8 mouse cellular contexts compared by ENCODE assay signal in the genomic region with DNA sequence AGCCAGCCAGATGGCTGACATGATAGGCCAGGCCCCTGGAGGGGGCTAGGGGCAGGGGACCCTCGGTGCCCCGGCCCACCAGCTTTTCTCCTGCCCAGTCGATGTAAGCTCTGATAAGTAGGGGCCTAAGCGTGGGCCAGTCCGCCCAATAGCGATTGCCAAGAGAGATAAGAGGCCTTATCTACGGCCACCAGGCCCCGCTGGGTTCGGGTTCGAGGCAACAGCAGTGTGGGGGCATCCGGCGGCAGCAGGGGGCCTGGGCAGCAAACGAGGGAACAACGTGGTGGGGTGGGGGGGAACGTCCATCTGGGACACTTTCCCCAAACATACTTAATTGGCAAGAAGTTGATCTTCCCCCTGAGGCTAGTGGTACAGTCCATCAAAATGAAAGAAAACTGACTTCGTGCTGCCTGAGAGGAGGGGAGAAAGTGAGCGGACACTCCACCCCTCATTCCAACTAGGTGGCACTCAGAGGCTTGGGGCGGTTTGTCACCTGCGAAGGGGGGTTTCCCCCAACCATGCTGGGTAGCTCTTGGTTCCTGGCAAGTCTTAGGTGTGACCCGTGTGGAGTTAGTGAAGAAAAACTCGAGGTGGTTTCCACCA. TPM values are rescaled to one million over a fixed set of nuclear protein-coding genes. Genes with fewer than 3 reads are reported as not detected.
DNase-seq lines count a peak whose midpoint lies in the region; ATAC-seq and TF ChIP-seq lines count a peak whose summit lies in the region.

No protein-coding gene starts in this region.

- ATAC-seq in G1E (ENCODE audit: extremely low read depth, insufficient number of reproducible peaks, low FRiP score, poor library complexity, severe bottlenecking): peak; percentile 9
- ATAC-seq in forebrain, embryonic 12.5 days (ENCODE audit: low FRiP score): no peak
- no peak for ATAC-seq in midbrain, embryonic 14.5 days (ENCODE audit: low FRiP score, low TSS enrichment)

- H3K9me3 ChIP-seq in G1E (replicated peaks): no peaks in the 10 kb centered on the region
- no peaks in the 10 kb centered on the region for H3K9me3 ChIP-seq in forebrain, embryonic 12.5 days
- no peaks in the 10 kb centered on the region for H3K9me3 ChIP-seq in limb, embryonic 10.5 days (replicated peaks)
- no peaks in the 10 kb centered on the region for H3K9me3 ChIP-seq in midbrain, embryonic 14.5 days (ENCODE audit: control insufficient read depth, low read length)

- TF ChIP-seq CTCF in G1E (IDR thresholded peaks at IDR 0.05; ENCODE audit: low read depth, low read length): no peak

- WGBS in forebrain, embryonic 12.5 days: 4% methylated on average over 21 of the region's 21 CpGs
- 2% methylated on average over 21 of the region's 21 CpGs for WGBS in limb, embryonic 10.5 days
- WGBS in midbrain, embryonic 14.5 days: 3% methylated on average over 21 of the region's 21 CpGs

- H3K27me3 ChIP-seq in G1E (ENCODE audit: insufficient read depth, low read length): peaks cover 11% of the 10 kb centered on the region; the same call in 1 of the 2 replicates
- H3K27me3 ChIP-seq in forebrain, embryonic 12.5 days: peaks cover 71% of the 10 kb centered on the region
- H3K27me3 ChIP-seq in limb, embryonic 10.5 days (ENCODE audit: low read depth, poor library complexity, severe bottlenecking): peaks cover 53% of the 10 kb centered on the region
- 0 out of 2 replicates have a peak, but pooled peaks cover 4% of the 10 kb centered on the region for H3K27me3 ChIP-seq in midbrain, embryonic 14.5 days (ENCODE audit: control insufficient read depth, insufficient read depth, low read length)

- peak overlapping the region; percentile 90 for H3K4me3 ChIP-seq in G1E (ENCODE audit: low read depth, low read length)
- peak overlapping the region; percentile 56 for H3K4me3 ChIP-seq in forebrain, embryonic 12.5 days (replicated peaks)
- peak overlapping the region; percentile 70 for H3K4me3 ChIP-seq in limb, embryonic 10.5 days
- peak overlapping the region; percentile 59 for H3K4me3 ChIP-seq in midbrain, embryonic 14.5 days (replicated peaks; ENCODE audit: low read depth, low read length)

- peak overlapping the region; percentile 98 for H3K4me2 ChIP-seq in forebrain, embryonic 12.5 days
- peak overlapping the region; percentile 98 for H3K4me2 ChIP-seq in midbrain, embryonic 14.5 days (ENCODE audit: low read length)

- H3K36me3 ChIP-seq in G1E (replicated peaks): peaks cover 64% of the 10 kb centered on the region
- H3K36me3 ChIP-seq in forebrain, embryonic 12.5 days (replicated peaks): no peaks in the 10 kb centered on the region
- H3K36me3 ChIP-seq in limb, embryonic 10.5 days: no peaks in the 10 kb centered on the region
- H3K36me3 ChIP-seq in midbrain, embryonic 14.5 days (ENCODE audit: control insufficient read depth, insufficient read depth, low read length): no peaks in the 10 kb centered on the region

- peak overlapping the region; percentile 50; the same call in 1 of the 2 replicates for H3K27ac ChIP-seq in forebrain, embryonic 12.5 days
- H3K27ac ChIP-seq in limb, embryonic 10.5 days: peak overlapping the region; percentile 90
- peak overlapping the region; percentile 65; the same call in 1 of the 2 replicates for H3K27ac ChIP-seq in midbrain, embryonic 14.5 days (replicated peaks; ENCODE audit: low read depth, low read length)

- peak; percentile 31 for DNase-seq in adrenal gland, postnatal 10 days
- DNase-seq in adrenal gland, postnatal 25 days: no peak
- peak; percentile 86 for DNase-seq in G1E (ENCODE audit: low spot score)
- DNase-seq in limb, embryonic 10.5 days (ENCODE audit: low spot score): no peak
- peak; percentile 44 for DNase-seq in midbrain, embryonic 14.5 days
- DNase-seq in thymus, postnatal 25 days: peak; percentile 68
- no peak for DNase-seq in adipocyte (ENCODE audit: low spot score)

- peaks cover 81% of the 10 kb centered on the region for H3K4me1 ChIP-seq in G1E (ENCODE audit: insufficient read depth, low read depth, low read length)
- H3K4me1 ChIP-seq in forebrain, embryonic 12.5 days: peaks cover 55% of the 10 kb centered on the region
- H3K4me1 ChIP-seq in limb, embryonic 10.5 days: peaks cover 54% of the 10 kb centered on the region
- H3K4me1 ChIP-seq in midbrain, embryonic 14.5 days (ENCODE audit: control insufficient read depth, insufficient read depth, low read length): peaks cover 35% of the 10 kb centered on the region

- H3K9ac ChIP-seq in forebrain, embryonic 12.5 days: peak overlapping the region; percentile 48
- peak overlapping the region; percentile 71; the same call in 1 of the 2 replicates for H3K9ac ChIP-seq in midbrain, embryonic 14.5 days (replicated peaks; ENCODE audit: low read length)

RNA-seq across cellular contexts. Expression of a gene that starts 2.8 kb away (rescaled TPM):
- total RNA-seq in adrenal gland, postnatal 10 days (2021): 10 to 100 TPM; 27.2 to 29.0 TPM
- 17.8 and 22.4 TPM in 2 replicates for total RNA-seq in adrenal gland, postnatal 25 days (2021)
- total RNA-seq in G1E (2014; fragmentation: Nextera tagmentation) (254 and 292 TPM in 2 replicates), G1E (2017) (53.1 and 54.4 TPM in 2 replicates)
- 1,150 and 1,251 TPM in 2 replicates for polyA plus RNA-seq in G1E (2012)
- polyA plus RNA-seq in forebrain, embryonic 12.5 days (2016; fragmentation: Nextera tagmentation; extraction: Ambion mirVana): 0.82 and 1.2 TPM in 2 replicates
- polyA plus RNA-seq in limb, embryonic 10.5 days (2016; fragmentation: Nextera tagmentation; extraction: Ambion mirVana): 1.3 and 1.5 TPM in 2 replicates
- polyA plus RNA-seq in midbrain, embryonic 14.5 days (2014; fragmentation: Nextera tagmentation; extraction: Ambion mirVana): 2.3 TPM in 2 replicates

Comparison
In these comparisons a context has a peak if more than half of its experiments do, and no peak if none do; other contexts are left out.
1. DNase-seq: peak in adrenal gland, postnatal 10 days (single experiment), G1E (single experiment), midbrain, embryonic 14.5 days (single experiment) and thymus, postnatal 25 days (single experiment); none in adrenal gland, postnatal 25 days (single experiment), limb, embryonic 10.5 days (single experiment) and adipocyte (single experiment).
2. RNA of a gene that starts 2.8 kb away (polyA plus RNA-seq): 1,150 to 1,251 TPM in G1E; 2.3 TPM in midbrain, embryonic 14.5 days, 1.3 to 1.5 TPM in limb, embryonic 10.5 days and 0.82 to 1.2 TPM in forebrain, embryonic 12.5 days; every median in the first group is over 100 times any median in the second.
3. Peak in every context shown above with its lines, with median percentiles within 50 percentile points of each other: H3K4me3 ChIP-seq and H3K27ac ChIP-seq.